Mouse (Mus musculus) lung, adult 18-20 months (tissue): ENCODE measurements at regions not wholly inside any gene's neighbourhood (a gene's known extent, or its start where the extent isn't known, plus 50 kb on each side); places are given as distances from the start of the nearest gene placed in this dataset.

Experiments used
- DNase-seq, 2 experiments: peaks; one replicate each; pipeline ENCODE4 v3.0.0; 2022; ENCODE audit warnings: mixed read lengths in 2 of 2

DNA sequence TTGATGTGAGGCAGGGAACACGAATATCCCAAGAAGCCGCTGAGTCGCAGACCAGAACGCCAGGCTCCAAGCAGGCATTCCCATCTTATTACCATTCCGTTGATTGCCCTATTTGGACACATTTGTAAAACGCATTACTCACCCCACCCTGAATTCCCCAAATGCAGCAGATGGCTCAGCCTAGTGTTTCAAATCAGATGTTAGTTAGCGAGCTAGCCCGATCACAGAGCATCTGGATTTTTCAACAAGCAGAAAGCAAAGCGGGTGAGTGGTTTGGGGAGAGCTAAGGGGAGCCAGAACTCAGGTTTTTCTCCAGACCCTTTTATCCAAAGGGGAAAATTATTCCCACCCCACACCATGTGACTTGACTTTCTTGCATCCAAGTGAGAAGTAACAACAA, 273.2 kb downstream of the Rwdd3 start:
- DNase-seq, result no peak

- DNase-seq, result no peak
Measured at GRCm38 (mm10) chr3:120897758-120898157, 273.7 kb downstream of the Rwdd3 start.

GRCm38 (mm10) chr3:120897221-120897620, 274.3 kb downstream of the Rwdd3 start:
- no peak for DNase-seq

GRCm38 (mm10) chr3:120886063-120886841, 285.2 kb downstream of the Rwdd3 start:
- DNase-seq, result no peak

GRCm38 (mm10) chr3:120885401-120885800, 286.1 kb downstream of the Rwdd3 start:
- DNase-seq, result no peak

DNA sequence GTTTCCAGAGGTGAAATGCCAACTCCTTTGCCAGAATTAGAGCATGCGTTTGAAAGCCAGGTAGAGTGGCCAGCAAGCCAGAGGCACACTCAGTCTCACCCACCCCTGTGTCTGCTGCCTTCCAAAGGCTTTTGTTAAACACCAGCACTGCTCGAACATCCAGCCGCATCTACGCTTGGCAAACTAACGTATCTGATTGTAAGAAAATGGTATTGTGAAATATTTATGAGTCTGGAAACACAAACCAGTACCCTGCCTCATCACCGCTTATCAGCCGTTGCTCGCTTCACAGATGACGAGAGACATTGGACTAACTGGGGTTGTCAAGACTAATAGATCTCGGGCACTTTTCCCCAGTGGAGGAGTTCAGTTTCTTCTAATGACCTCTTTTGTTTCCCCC, 287.3 kb downstream of the Rwdd3 start:
- no peak for DNase-seq

DNA sequence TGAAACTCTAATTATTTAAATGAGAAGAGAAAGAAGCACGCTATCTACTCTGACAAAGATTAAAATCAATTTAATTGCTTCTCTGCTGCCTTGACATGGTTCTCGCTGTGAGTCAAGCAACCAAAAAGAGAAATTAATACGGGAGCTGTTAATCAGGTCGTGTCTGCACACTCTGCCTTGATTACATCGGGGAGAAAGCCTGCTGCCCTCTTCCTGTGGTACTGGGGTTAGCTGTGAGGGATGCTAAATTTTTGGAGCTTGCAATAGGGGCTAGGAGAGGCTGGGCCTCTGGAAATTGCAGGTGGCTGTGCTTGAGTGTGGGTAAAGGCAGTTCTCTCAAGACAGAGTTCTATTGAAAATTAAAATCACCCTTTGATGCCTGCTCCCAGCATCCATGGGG, 287.8 kb downstream of the Rwdd3 start:
- no peak for DNase-seq

DNA sequence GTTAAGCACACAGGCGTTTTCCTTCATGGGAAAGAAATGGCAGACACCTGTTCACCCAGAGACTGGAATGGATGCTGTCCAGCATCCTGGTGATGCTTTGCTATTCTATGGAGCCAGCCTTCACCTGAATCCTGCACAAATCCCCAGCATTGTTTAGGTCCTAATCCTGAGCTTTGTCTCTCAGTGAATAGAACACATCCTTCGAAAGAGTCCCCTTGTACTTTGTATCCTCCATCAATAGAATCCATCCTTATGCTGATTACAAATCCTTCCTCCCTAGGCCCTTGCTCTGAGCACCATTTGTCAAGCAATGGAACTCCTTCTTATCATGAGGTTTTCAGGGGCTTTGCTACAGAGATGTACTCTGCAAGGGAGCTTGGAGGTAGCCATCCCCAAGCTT, 292.1 kb downstream of the Rwdd3 start:
- no peak for DNase-seq

DNA sequence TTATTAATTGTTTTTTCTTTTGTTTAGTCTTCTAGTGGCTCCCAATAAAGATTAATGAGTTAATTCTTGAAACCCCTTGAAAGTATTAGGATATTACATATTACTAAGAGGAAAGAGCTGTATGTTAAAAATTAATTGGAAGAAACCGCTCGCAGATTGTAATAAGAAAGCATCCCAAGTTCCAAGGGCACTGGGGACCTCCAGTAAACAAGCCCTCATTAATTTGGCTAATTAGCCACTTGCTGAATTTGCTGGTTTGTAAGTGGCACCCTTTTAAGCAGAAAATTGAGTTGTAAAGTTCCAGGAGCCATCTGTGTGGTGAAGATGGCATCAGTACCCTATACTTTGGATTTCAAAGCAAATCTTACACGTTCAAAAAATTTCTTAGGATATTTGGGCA, 295.8 kb downstream of the Rwdd3 start:
- no peak for DNase-seq

GRCm38 (mm10) chr3:120865036-120865435, 306.5 kb downstream of the Rwdd3 start:
- DNase-seq, result no peak

DNA sequence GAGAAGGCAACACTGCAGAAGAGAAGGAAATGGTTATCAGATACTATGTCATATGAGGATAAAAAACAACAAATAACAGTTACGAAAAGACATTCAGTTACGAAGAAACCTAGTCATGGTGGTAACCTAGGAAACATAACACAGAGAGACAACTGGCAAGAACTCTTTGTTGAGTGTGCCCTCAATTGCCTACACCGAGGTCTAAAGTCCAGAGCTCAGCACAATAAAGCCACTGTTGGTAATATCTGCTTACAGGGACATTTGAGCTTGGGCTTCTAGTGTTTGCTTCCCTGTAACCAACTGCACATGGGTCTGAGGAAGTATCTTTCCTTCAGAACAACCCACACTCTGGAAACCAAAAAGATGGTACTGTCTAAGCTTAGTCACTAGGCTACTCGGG, 309.9 kb downstream of the Rwdd3 start:
- no peak for DNase-seq

DNA sequence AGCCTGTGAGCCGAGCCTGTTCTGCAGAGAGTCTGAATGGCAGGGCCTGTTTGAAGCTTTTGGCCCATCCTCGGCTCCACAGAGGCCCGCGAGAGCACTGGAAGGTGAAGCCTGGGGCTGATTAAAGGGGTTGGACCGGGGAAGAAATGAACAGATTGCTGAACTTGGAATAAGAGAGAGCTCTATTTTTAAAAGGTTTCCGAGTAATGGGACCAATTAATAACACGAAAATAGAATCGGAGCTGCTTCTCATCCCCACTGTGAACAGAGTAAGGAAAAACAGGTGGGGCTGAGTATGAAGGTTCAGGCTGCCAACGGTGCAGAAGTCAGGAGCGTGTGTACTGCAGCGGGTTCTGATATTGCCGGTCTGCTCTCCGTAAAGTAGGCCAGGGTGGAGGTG, 313.2 kb downstream of the Rwdd3 start:
- DNase-seq, result no peak

- no peak for DNase-seq
Measured at GRCm38 (mm10) chr3:120854322-120854721, 317.2 kb downstream of the Rwdd3 start.

- DNase-seq, result no peak
Measured at GRCm38 (mm10) chr3:120843623-120844022, 327.9 kb downstream of the Rwdd3 start.

DNA sequence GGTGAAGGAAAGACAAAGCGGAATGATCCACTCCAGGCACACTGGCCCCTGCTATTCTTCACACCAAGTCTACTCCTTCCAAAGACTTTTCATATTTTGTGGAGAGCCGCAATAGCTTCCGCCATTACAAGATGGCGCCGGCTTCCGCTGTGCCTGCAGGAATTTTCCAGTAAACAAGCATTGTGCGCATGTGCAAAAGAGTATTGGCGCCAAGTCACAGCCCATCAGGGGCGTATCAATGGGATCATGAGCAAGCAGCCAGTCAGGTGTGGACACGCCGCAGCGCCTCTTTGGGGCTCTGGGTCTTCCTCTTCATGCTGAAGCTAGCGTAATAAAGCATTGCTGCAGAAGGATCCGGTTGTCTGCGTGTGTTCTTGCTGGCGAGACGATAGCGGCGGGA, 348.0 kb downstream of the Rwdd3 start:
- no peak for DNase-seq

GRCm38 (mm10) chr3:120811901-120812300, 359.6 kb downstream of the Rwdd3 start:
- no peak for DNase-seq

DNA sequence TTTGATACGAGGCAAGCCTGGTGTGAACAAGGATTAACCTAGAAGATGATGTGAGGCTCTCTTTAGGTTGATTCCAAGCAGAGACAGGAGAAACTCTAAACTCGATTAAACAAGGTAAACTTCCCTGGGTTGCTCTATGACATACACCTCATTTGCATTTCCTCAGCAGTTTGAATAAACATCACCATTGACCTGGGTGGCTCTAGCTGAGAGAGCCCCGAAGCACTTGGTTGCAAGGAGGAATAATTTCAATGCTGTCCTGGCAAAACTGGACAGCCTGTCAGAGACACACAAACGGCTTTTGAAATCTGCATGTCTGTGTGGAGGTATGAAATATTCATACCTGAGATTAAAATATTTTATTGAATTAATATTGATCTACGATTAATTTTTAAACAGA, 361.0 kb downstream of the Rwdd3 start:
- no peak for DNase-seq

GRCm38 (mm10) chr3:120810048-120810447, 361.4 kb downstream of the Rwdd3 start:
- no peak for DNase-seq

DNA sequence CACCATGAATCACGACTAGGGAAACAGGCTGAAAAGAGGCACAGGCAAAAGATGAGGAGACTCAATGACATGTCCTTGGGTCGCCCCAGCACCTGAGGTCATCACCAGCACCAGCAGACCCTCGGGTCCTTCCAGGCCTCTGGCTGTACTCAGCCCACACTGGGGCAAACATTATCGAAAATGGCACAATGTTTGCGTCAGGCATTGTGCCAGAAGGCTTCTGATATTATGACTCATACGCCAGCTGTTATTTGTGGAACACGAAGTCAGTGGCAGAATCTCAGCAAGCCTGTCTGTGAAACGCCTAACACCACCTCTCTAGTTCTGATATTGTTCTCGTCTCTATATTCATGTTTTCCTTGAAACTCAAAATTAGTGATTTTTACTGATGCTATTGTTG, 384.8 kb downstream of the Rwdd3 start:
- peak in 1 of 2 experiments; percentile 4 for DNase-seq

DNA sequence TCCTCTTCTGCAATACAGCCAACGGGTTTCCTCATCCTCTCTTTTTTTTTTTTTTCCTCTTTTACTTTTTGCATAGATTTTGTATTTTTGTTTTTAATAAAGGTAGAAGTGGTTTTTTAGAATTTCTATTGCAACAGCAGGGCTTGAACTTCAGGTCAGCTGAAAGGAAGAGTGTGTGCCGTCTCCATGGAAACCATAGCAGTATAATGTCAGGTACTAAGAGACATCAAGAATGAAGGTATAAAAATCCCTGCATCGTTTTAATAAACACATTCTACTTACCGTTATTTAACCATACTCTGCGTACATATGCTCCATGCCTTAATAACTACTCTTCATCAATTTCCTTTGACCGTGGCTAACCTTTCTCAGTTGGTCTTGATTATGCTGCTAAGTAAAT, 390.0 kb downstream of the Rwdd3 start:
- DNase-seq, result no peak

- no peak for DNase-seq
Measured at GRCm38 (mm10) chr3:120779091-120779490, 392.4 kb downstream of the Rwdd3 start.

DNA sequence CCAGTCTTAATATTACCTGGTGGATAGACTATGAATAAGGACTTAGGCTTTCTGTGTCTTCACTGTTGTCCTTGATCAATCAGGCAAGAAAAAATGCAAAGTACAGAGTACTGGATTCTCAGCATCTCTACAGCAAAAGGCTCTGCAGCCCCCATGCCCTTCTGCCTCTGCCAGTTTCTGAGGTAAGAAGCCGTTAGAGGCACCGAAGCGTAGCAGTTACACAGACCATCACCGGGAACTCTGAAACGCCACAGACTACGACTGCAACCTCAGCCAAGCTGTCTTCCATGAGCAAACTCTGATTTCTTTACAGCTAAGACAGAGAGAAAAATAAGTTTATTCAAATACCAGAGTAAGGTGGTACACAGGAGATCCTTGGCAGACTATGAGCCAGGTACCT, 396.5 kb downstream of the Rwdd3 start:
- DNase-seq, result no peak

DNA sequence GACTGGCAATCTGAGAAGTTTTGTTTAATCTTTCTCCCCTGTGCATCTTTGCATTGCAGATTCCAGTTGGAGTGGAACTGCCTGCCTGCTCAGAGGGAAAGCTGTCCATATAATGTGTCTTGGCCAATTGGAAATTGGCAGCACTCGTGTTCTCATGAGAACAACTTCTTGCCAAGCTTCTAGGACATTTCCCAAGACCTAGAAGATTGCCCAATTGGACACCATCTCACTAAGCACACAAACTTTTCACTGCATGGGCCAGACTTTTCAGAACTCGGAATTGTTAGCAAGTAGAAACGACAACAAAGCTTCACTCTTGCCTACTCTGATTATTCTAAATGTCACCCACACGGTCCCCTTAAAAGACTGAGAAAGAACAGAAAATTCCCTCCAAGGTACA, 409.8 kb downstream of the Rwdd3 start:
- DNase-seq, result peak; percentile 3 to 44

DNA sequence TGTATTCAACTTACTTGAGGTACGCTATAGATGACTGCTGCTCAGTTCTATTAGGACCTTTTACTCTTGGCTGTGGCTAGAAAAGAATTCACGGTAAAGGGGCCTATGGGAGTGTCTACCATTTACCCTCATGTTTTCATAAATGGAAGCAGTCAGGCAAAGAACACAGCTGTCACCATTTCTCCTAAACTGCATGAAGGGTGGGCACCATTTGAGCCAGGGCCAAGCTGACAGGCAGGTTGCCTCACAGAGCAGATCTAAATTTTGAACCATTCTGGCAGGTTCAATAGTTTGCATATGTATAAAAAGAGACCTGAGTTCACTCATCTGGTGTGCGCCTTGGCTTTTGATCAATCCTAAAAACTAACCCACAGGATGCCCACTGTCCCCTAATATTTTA, 410.3 kb downstream of the Rwdd3 start:
- no peak for DNase-seq

- DNase-seq, result no peak
Measured at GRCm38 (mm10) chr3:120748513-120748912, 423.0 kb downstream of the Rwdd3 start.
